Mouse (Mus musculus) neutrophil, adult 5-6 weeks (primary cell): ENCODE results near the gene Mef2c. TPM values are rescaled to one million over a fixed set of nuclear protein-coding genes. Genes with fewer than 3 reads are reported as not detected.
A peak's percentile ranks its signal among the peaks of the same experiment; 100 is the strongest.

ENCODE experiments used
- ATAC-seq: fragments of 151-379, 151-347 bp; 2 replicates; pipeline ENCODE4 v1.8.0; 2017; ENCODE audit warnings: mild to moderate bottlenecking, moderate TSS enrichment; ENCODE audit not compliant: insufficient number of reproducible peaks, poor library complexity, low FRiP score, severe bottlenecking; ENCODE audit errors: extremely low read depth
- total RNA-seq: library from RNA; stranded (forward); fragments of 200-1000 nt; gene quantifications from 2 replicates; pipeline ENCODE4 v1.2.3, GENCODE M21; 2017

Gene Mef2c
- total RNA-seq, 1 experiment from 2014 or later: 676 TPM

DNA sequence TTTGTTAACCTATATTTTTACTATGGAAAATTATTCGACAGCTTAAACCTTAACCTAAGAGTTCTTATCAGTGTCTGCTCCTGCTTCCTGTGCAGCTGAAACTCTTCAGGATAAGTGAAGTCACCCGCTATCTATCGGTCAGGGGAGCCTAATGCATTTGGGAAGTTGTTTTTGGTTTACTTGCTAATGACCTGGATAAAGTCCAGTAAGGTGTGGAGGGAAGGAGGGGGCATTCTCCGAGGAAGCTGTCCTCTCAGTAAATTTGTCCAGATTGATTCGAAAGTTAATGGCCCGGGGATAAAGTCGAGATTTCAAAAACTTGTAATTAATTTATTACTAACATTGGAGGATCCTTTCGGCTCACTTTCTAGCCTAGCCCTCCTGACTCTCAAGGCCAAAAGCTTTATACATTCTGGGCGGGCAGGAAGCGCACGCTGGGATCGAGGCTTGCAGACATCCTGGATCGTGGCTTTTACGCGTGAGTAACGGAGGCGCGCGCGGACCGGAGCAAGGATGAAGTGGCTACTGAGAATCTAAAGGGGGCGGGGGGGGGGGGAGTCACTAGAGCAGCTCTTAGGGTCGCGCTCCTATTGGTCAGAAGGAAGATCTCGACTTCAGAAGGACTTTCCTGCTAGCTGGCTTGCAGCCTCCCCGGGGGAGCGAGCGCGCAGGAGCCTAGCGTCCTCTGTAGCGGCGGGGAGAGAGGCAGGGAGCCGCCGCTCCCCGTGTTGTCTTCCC, 19.6 kb downstream of the Mef2c start:
- peak; percentile 64 for ATAC-seq

GRCm38 (mm10) chr13:83524159-83524901, 20.5 kb downstream of the Mef2c start:
- peak; percentile 71 for ATAC-seq

DNA sequence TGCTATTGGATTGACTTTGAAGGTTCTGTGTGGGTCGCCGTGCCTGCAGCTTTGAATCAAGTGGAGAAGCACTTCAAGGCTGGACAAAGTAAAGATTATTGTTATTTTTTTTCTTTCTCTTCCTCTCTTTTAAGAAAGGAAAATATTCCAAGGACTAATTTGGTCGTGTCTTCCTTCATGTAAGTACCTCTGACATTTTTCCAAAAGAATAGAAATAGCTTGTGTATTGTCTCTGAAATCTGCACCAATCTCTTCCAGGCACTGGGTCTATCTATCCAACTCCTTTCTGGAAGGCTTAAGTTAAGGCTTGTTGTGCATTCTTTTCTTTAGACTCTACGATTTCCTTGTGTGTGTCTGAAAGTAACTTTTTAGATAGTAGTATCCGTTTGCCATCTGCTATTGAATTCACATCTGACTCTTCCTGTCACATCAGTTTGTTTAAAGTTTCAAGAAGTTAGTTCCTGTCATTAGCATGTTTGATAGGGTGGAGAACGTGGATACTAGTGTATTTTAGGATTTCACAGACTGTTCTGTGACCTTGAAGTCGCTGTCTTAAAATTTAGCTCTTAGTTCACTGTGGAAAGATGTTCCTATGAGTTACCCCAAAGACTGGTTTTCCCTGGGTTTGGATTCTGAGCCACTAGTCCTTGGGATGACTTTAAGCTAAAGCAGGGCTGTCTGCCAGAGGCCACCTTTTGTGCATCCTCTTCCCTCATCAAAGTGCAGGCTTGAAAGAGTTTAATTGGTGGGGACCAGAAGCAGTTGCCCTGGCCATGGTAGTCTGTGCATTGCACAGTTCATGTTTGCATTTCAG, 21.3 kb downstream of the Mef2c start:
- ATAC-seq: no peak

- no peak for ATAC-seq
Measured at GRCm38 (mm10) chr13:83525716-83526005, 21.8 kb downstream of the Mef2c start.

DNA sequence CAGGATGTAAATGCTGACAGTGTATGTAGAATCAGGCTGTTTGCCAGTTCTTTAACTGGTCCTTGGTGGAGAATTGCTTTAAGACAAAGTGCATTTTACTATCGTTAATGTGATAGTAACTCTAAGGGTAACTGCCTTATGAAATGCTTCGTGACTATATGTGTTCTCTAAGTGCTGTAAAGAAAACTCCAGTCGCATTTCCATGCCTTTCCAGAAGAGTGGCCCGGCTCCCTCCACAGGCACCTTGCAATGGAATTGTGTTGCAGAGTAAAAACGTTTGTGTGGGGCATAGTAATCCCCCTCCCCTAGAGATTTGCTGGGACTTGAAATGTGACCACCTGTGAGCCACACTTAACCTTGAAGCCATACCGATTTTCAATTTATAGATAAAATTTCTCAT, 22.2 kb downstream of the Mef2c start:
- ATAC-seq: no peak

DNA sequence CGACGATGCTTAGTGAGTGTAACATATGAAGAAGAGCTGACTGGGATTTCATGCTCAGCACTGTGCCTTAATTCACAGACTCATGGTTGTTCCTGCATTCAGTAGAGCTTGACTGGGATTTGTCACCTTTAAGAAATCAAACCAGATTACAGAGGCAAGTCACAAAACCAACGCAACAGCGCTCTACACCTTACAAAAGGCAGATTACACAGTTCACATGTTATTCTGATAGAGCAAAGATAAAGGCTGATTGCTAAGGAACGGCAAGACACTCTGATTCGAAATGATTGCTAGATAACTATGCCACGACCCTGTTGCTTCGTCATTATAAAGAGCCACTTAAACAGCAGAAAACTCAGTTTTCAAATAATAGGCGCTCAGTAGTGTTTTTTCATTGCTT, 24.1 kb downstream of the Mef2c start:
- ATAC-seq: no peak

DNA sequence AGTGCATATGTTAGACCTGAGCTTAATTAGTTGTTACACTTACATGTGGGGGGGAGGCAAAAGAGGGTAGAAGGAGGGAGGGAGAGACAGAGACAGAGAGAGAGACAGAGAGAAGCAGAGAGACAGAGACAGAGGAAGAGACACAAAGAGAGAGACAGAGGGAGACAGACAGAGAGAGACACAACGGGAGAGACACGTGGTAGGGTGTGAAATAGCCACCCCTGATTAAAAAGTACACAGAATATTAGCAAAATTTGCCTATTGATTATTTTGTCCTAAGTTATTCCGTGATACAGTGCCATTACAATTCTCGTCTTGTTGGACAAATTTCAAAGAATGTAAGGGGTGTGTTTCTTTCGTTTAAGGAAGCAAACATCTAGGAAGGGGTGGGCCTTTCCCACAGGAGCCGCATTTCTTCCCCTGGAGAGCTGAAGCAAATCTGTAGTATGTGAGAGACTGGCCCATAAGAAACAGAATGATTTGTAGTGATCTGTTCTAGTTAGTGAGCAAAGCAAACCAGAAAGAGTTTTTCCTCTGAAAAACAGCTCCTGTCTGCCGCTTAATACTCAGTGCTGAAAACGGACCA, 26.0 kb downstream of the Mef2c start:
- ATAC-seq: no peak

GRCm38 (mm10) chr13:83530889-83531288, 27.1 kb downstream of the Mef2c start:
- no peak for ATAC-seq

DNA sequence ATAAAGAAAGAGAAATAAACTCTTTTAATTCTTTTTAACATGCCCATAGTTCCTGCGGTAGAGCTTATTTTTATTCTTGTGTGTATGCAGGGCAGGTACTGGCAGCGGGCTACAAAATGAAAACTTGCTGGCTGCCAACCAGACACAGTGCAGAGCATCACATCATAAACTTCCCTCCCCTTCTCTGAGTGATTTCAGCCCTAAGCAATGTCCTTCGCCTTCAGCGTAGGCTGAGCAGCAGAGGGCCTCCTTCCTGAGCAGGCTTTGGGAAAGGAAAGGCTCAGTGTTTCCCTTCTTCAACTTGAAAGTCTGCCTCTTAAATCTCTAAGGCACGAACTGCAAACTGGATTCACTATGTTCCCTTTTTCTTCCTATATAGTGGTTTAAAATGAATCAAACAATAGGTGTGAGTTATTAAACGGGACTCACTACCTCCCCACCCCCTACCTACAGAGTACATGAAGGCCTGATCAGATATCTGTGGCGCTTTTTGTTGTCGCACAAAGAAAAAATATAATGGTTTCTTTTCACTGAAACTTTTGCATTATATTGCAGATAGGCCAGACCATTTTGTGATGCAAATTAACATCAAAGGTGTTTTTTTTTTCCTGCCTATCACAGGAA, 28.2 kb downstream of the Mef2c start:
- peak; percentile 49; the same call in 1 of the 2 replicates for ATAC-seq

GRCm38 (mm10) chr13:83536361-83536760, 32.5 kb downstream of the Mef2c start:
- ATAC-seq: no peak

DNA sequence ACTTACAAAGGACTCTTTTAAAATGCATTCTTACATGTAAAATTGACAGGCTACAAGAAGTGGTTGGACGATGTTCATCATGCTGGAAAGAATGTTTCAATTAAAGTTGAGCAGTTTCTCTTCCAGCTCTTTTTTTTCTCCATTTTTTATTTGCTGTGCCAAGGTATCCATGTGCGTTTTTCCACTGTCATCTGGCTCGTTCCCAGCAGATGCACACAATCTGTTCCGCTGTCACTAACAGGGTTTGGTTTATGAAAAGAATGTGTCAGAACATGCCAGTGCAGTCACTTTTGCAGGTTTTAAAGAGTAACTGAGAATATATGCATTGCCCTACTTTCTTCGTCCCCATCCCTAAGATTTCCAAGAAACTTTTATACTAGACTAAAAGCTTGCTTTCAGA, 33.3 kb downstream of the Mef2c start:
- no peak for ATAC-seq

GRCm38 (mm10) chr13:83539921-83540320, 36.1 kb downstream of the Mef2c start:
- ATAC-seq: no peak

- ATAC-seq: no peak
Measured at GRCm38 (mm10) chr13:83542666-83543065, 38.8 kb downstream of the Mef2c start.

- ATAC-seq: peak; percentile 9; the same call in 1 of the 2 replicates
Measured at GRCm38 (mm10) chr13:83544707-83545106, 40.9 kb downstream of the Mef2c start.

- ATAC-seq: no peak
Measured at GRCm38 (mm10) chr13:83546876-83547275, 43.0 kb downstream of the Mef2c start.

DNA sequence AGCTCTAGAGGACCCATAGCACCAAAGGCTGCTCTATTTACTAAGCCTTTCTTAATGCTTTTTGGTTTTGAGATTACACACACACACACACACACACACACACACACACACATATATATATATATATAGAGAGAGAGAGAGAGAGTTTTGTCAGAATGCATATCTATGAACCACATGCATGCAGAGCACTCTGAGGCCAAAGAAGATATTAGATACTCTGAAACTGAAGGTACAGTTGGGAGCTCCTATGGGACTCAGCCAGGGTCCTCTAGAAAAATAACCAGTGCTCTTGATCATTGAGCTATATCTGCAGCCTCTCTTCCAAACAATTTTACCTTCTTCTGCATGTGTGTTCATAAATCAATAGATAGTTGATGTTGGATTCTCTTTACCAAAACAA, 47.4 kb downstream of the Mef2c start:
- no peak for ATAC-seq

DNA sequence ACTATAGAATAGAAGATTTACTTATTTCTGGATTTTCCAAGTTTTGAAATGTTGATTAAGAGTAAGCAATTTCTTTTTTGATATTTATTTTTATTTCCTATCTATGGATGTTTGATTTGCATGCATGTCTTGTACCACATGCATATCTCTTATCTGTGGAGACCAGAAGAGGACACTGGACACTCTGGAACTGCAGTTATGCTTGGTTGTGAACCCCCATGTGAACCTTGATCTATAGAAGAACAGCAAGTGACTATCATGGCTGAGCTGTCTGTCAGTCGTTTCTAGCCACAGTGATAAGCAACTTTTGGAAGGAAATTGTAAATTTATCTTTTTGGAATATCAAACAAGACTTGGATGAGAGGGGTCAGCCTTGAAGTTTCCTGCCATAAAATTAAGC, 48.2 kb downstream of the Mef2c start:
- no peak for ATAC-seq

DNA sequence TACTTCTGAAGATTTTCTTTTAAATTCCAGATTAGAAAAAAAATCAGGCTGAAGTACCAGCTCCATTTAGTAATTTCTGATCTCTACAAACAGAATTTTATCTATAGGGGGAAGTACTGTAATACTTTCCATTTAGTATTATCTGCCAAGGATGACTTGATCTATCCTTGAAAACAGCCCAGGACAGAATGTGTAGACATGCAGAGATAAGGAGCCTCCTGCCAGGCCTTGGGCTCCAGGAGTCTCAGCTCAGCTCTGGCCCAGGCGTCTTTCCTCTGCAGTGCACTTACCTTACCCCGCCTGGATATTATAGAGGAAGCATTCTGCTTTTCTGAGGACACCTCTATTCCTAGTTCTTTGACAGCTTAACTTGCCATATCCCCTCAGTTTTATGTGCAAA, 59.4 kb downstream of the Mef2c start:
- no peak for ATAC-seq

- peak; percentile 48 for ATAC-seq
Measured at GRCm38 (mm10) chr13:83565732-83566131, 61.9 kb downstream of the Mef2c start.
